Mouse (Mus musculus): ENCODE results near the gene Ralgps1. TPM values are rescaled to one million over a fixed set of nuclear protein-coding genes. Genes with fewer than 3 reads are reported as not detected.

The Ralgps1 gene
- total and polyA plus RNA-seq, 3 experiments: 0.89 to 2.6 TPM; not detected in 1

- Histone ChIP-seq H3K27ac (ENCODE audit: control insufficient read depth, low read depth, low read length) (no peak overlapping the region), H3K4me3 (ENCODE audit: control insufficient read depth in 1 of 2, insufficient read depth in 1 of 2, low read depth in 2 of 2, low read length in 2 of 2) (no peak overlapping the region), H3K79me2 (ENCODE audit: control insufficient read depth, insufficient read depth, low read length, poor library complexity) (no peaks in the 10 kb centered on the region), H3K9ac (ENCODE audit: control insufficient read depth, low read depth, low read length, poor library complexity, severe bottlenecking) (no peak overlapping the region), H3K36me3 (ENCODE audit: control insufficient read depth in 1 of 2, insufficient read depth in 2 of 2, low read length in 2 of 2) (no peaks in the 10 kb centered on the region), H3K9me3 (replicated peaks; ENCODE audit: insufficient read depth, low read length) (no peaks in the 10 kb centered on the region), H3K27me3 (ENCODE audit: control insufficient read depth in 1 of 2, insufficient read depth in 2 of 2, low read length in 2 of 2) (no peaks in the 10 kb centered on the region), H3K4me1 (ENCODE audit: control insufficient read depth in 1 of 2, insufficient read depth in 2 of 2, low read length in 2 of 2) (no peaks in the 10 kb centered on the region)
- DNase-seq (ENCODE audit: low read depth, low spot score): no peak
- TF ChIP-seq CTCF (IDR thresholded peaks at IDR 0.05 in 2 of 3, conservative IDR thresholded peaks at IDR 0.05 in 1 of 3; ENCODE audit: control insufficient read depth in 1 of 3, insufficient read depth in 1 of 3, low read depth in 2 of 3, low read length in 3 of 3, poor library complexity in 1 of 3, severe bottlenecking in 1 of 3) (no peak), SIN3A (IDR thresholded peaks at IDR 0.05; ENCODE audit: low read length) (no peak), RCOR1 (IDR thresholded peaks at IDR 0.05; ENCODE audit: low read depth, low read length) (no peak), ZKSCAN1 (IDR thresholded peaks at IDR 0.05; ENCODE audit: low read depth, low read length) (no peak), TBP (IDR thresholded peaks at IDR 0.05; ENCODE audit: low read depth, low read length) (no peak), JUND (IDR thresholded peaks at IDR 0.05; ENCODE audit: low read depth, low read length) (no peak), USF1 (IDR thresholded peaks at IDR 0.05; ENCODE audit: low read depth, low read length) (no peak), KAT2A (conservative IDR thresholded peaks at IDR 0.05; ENCODE audit: low read depth, low read length) (no peak), TAL1 (IDR thresholded peaks at IDR 0.05; ENCODE audit: low read length) (no peak), CHD2 (IDR thresholded peaks at IDR 0.05; ENCODE audit: low read length) (no peak), ETS1 (IDR thresholded peaks at IDR 0.05; ENCODE audit: low read depth, low read length) (no peak), E2F4 (IDR thresholded peaks at IDR 0.05; ENCODE audit: borderline replicate concordance, low read depth, low read length) (no peak), CHD1 (IDR thresholded peaks at IDR 0.05; ENCODE audit: low read depth, low read length) (no peak), RAD21 (IDR thresholded peaks at IDR 0.05; ENCODE audit: low read depth, low read length) (no peak), MEF2A (IDR thresholded peaks at IDR 0.05; ENCODE audit: extremely low read depth, insufficient replicate concordance, low read depth, low read length, poor library complexity, severe bottlenecking) (no peak), ELF1 (IDR thresholded peaks at IDR 0.05; ENCODE audit: low read depth, low read length) (no peak)
Measured at GRCm38 (mm10) chr2:33265793-33266192, 105.5 kb downstream of the Ralgps1 start.

DNA sequence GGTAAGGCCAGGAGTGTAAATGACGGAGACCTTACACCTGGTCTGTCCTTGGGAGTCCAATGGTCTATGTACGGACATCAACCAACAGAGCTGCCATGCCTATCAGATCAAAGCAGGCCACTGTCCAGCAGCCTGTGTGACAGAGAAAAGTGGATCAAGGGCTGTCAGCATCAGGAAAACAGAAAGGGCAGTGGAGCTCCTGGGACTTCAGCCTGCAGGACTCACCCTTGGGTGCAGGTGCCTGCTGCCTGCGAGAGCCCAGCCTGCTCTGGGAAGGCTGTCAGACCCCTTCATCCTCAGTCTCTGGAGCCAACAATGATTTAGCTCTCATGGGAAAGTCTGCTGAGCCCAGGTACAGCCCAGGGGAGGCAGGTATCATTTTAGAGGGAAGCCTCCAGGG lies 109.8 kb downstream of the Ralgps1 start:
- H3K27ac ChIP-seq (ENCODE audit: control insufficient read depth, low read depth, low read length): no peak overlapping the region

More for the DNA sequence above, 109.8 kb downstream of the Ralgps1 start:
- H3K79me2 ChIP-seq (ENCODE audit: control insufficient read depth, insufficient read depth, low read length, poor library complexity): no peaks in the 10 kb centered on the region; the same call in 1 of the 2 replicates
- H3K9me3 ChIP-seq (replicated peaks; ENCODE audit: insufficient read depth, low read length): no peaks in the 10 kb centered on the region
- no peak for TF ChIP-seq MYB (IDR thresholded peaks at IDR 0.05; ENCODE audit: low read depth, low read length)
- TF ChIP-seq MAFK (IDR thresholded peaks at IDR 0.05; ENCODE audit: borderline replicate concordance, low read depth, low read length): no peak
- TF ChIP-seq NRF1 (IDR thresholded peaks at IDR 0.05; ENCODE audit: insufficient read depth, low read depth, low read length, poor library complexity, severe bottlenecking): no peak
- no peak for TF ChIP-seq MYC (IDR thresholded peaks at IDR 0.05; ENCODE audit: low read depth, low read length)
- TF ChIP-seq UBTF (IDR thresholded peaks at IDR 0.05; ENCODE audit: borderline replicate concordance, insufficient read depth, low read depth, low read length): no peak
- H3K36me3 ChIP-seq (ENCODE audit: control insufficient read depth in 1 of 2, insufficient read depth in 2 of 2, low read length in 2 of 2): peaks cover 0 to 13% of the 10 kb centered on the region in 2 experiments; a peak in 2 of 4 replicates
- H3K9ac ChIP-seq (ENCODE audit: control insufficient read depth, low read depth, low read length, poor library complexity, severe bottlenecking): no peak overlapping the region
- H3K4me3 ChIP-seq (ENCODE audit: control insufficient read depth in 1 of 2, insufficient read depth in 1 of 2, low read depth in 2 of 2, low read length in 2 of 2): no peak overlapping the region
- peaks cover 13 to 17% of the 10 kb centered on the region in 2 experiments for H3K4me1 ChIP-seq (ENCODE audit: control insufficient read depth in 1 of 2, insufficient read depth in 2 of 2, low read length in 2 of 2)
- no peak for DNase-seq (ENCODE audit: low read depth, low spot score)
- no peaks in the 10 kb centered on the region for H3K27me3 ChIP-seq (ENCODE audit: control insufficient read depth in 1 of 2, insufficient read depth in 2 of 2, low read length in 2 of 2)

All from MEL (cell line).